Mouse (Mus musculus) bone marrow macrophage, adult 2 months (primary cell): ENCODE measurements around the gene Xcl1. TPM values are rescaled to one million over a fixed set of nuclear protein-coding genes. Genes with fewer than 3 reads are reported as not detected.

Experiments used
- H3K27ac ChIP-seq: 2 replicates; pipeline ENCODE4 v1.5.1; 2012; ENCODE audit warnings: low read depth, low read length; ENCODE audit not compliant: insufficient read depth
- H3K4me1 ChIP-seq: 2 replicates; pipeline ENCODE4 v1.6.1; 2012; ENCODE audit warnings: low read length; ENCODE audit not compliant: control insufficient read depth, insufficient read depth
- H3K4me3 ChIP-seq: 2 replicates; pipeline ENCODE4 v1.5.1; 2012; ENCODE audit warnings: mild to moderate bottlenecking, low read length, moderate library complexity; ENCODE audit not compliant: insufficient read depth
- CTCF ChIP-seq: IDR thresholded peaks from 2 replicates; pipeline ENCODE4 v1.5.1; 2012; ENCODE audit warnings: low read depth, mild to moderate bottlenecking, low read length, moderate library complexity
- POLR2A ChIP-seq: IDR thresholded peaks from 2 replicates; pipeline ENCODE4 v1.6.1; 2012; ENCODE audit warnings: mild to moderate bottlenecking, low read depth, low read length, borderline replicate concordance
- polyA plus RNA-seq: library from polyadenylated mRNA; stranded (reverse); fragments of >200 nt; gene quantifications from 2 replicates; pipeline ENCODE4 v1.2.4, GENCODE M21; 2012; ENCODE audit not compliant: missing spikeins, insufficient read depth, insufficient read length

The Xcl1 gene
- polyA plus RNA-seq, 1 experiment, result not detected

DNA sequence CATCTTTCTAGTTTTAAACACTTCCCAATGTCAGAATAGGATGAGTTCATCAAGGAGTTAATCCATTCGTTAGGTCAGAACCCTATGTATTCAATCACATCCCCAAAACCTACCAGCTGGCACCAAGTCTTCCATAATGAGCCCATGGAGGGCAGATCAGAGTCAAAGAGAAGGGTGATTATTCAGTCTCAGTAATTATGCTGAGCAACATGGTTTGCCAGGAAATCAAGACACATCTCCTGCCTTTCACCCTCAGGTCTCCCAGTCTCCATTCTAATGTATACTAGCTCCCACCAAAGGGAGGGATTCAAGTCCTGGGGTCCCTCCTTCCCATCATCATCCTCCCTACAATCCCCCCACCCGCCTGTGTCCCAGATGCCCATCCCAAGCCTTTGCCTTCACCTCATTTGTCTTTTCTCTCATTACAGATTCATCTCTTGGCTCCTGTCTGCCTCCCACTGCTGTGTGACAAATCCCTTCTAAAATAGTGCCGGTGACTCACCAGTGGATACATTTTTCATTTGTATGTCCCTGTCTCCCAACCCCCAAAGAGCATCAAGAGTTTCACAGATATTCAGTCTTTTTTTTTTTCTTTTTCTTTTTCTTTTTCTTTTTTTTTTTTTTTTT lies 8.7 kb downstream of the Xcl1 start:
- no peaks in the 10 kb centered on the region for H3K4me1 ChIP-seq
- no peak overlapping the region for H3K27ac ChIP-seq
- H3K4me3 ChIP-seq, result no peak overlapping the region
- TF ChIP-seq CTCF, result no peak
- no peak for TF ChIP-seq POLR2A

DNA sequence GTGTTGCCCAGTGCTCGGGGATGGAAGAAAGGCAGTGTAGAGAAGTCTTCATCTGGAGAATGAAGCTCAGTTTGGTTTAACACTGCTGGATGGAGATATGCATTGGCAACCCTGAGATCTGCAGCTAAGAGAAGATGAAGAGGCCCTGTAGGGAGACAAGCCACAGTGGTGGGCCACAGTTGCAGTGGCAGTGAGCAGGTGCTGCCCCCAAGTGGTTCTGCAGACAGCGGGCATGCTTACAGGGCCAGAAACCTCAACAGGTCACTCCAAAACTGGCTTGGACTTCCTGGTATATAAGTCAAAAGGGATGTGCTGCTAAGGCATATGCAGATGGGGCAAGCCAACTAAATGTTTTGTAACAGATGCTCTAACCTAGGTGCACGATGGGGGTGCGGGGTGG lies 30.3 kb downstream of the Xcl1 start:
- Histone ChIP-seq H3K4me3 (no peak overlapping the region), H3K27ac (no peak overlapping the region), H3K4me1 (no peaks in the 10 kb centered on the region)
- TF ChIP-seq CTCF (no peak), POLR2A (no peak)

DNA sequence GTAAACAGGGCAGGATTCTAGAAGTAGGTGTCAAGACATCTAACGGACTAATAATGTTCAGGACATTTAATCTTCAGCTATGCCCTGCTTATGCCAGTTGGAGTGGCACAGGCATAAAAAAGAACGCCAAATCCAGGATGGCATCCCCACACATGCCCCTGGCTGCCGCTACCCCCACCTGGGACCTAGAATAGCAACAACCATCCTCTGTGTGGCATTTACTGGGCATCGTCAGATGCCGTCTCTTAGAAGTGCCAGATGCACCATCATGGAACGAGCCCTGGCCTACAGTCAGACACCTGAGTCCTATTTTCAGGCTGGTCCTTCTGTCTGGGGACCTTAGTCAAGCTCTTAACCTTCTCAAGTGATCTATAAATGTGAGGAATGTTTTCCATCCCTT lies 34.6 kb downstream of the Xcl1 start:
- Histone ChIP-seq H3K27ac (no peak overlapping the region), H3K4me1 (no peaks in the 10 kb centered on the region), H3K4me3 (no peak overlapping the region)
- TF ChIP-seq CTCF, result no peak

DNA sequence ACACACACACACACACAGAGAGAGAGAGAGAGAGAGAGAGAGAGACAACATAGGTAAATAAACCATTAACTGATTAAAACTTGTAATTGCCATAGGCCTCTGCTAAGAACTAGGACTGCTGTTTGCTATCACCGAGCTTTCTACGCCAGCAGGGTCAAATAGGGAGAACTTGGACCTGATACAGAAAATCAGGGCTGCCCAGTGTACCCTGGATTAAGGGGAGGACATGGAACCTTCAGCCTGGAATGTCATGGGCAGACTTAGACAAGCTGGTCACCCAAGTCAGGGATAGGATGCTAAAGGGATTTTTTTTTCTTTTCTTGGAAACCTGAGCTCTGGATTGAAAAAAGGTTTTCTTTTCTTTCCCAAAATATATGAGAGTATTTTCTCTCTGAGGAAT lies 35.1 kb downstream of the Xcl1 start:
- no peak for TF ChIP-seq CTCF
- TF ChIP-seq POLR2A, result no peak
- no peaks in the 10 kb centered on the region for H3K4me1 ChIP-seq
- no peak overlapping the region for H3K4me3 ChIP-seq
- no peak overlapping the region for H3K27ac ChIP-seq

DNA sequence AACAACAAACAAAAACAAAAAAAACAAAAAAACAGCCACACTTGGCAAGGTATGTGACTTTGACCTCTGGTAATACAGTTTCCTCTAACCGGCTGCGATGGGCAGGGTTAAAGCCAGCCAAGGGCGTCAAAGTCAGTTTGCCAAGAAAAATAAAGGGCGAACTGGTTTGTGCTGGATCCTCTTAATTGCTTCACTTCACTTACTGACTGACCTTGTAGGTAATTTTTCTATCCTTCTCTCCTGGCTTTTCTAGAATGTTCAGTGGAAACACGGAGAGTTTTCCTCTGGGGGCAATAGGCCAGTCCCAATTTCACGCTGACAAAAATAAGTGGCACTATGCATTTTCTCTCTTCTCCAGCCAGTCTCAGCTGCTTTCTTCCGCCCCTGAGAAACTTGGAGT lies 35.8 kb downstream of the Xcl1 start:
- no peaks in the 10 kb centered on the region for H3K4me1 ChIP-seq
- TF ChIP-seq CTCF, result no peak
- no peak for TF ChIP-seq POLR2A
- H3K4me3 ChIP-seq, result no peak overlapping the region
- no peak overlapping the region for H3K27ac ChIP-seq

DNA sequence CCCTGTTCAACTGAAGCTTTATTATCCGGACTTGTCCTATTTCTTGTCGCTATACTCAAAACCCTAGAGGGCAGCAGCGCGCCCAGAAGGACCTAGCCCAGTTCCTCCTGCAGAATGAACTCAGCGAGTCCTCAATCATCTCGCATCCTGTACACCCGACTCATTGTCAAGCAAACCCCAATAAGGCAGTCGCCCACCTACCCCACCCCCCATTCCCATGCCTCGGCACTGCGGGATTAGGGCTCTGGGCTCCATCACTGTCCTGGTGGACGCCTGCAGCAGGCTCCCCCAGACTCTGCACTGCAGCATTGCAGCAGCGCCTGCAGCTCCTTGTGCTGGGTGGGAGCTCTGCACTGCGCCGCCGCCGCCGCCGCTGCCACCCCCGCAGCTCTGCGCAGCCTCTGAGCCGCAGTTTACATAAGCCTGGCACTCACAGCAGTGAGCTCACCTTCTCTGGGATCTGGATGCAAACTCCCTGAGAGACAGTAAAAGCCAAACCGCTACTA lies 36.4 kb downstream of the Xcl1 start:
- H3K4me1 ChIP-seq, result no peaks in the 10 kb centered on the region
- TF ChIP-seq CTCF, result peak; percentile 32; the same call in 1 of the 2 replicates
- no peak for TF ChIP-seq POLR2A
- peak overlapping the region; percentile 54 for H3K4me3 ChIP-seq
- no peak overlapping the region for H3K27ac ChIP-seq

DNA sequence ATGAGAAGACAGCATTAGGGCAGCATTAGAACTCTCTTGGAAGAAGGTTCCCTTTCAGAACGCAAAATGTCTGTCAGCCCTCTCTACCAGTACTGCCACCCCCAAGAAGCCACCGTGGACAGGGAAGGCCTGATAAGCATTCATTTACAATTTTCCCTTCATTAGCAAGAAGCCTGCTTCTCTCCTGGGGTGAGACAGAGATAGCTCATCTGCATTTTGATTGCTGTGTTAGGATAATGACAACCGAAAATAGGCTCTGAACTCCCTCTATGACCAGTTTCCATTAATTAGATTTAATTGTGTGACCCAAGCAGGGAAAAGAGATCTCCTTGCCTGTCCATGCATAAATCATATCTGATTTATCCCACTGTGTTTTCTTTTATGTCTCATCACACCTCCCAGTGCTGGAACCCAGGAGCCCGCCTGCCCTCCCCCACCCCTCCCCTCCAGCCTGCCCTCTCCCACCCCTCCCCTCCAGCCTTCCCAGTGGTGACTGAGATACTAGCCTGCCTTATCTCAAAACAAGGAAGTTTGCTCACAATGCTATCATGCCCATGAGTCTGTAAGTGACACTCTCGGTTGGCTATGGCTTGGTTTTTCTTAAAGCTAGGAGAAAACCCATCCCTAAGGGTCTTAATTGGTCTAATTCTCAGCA lies 38.0 kb downstream of the Xcl1 start:
- Histone ChIP-seq H3K27ac (no peak overlapping the region), H3K4me1 (no peaks in the 10 kb centered on the region), H3K4me3 (no peak overlapping the region)
- no peak for TF ChIP-seq POLR2A
- TF ChIP-seq CTCF, result no peak

DNA sequence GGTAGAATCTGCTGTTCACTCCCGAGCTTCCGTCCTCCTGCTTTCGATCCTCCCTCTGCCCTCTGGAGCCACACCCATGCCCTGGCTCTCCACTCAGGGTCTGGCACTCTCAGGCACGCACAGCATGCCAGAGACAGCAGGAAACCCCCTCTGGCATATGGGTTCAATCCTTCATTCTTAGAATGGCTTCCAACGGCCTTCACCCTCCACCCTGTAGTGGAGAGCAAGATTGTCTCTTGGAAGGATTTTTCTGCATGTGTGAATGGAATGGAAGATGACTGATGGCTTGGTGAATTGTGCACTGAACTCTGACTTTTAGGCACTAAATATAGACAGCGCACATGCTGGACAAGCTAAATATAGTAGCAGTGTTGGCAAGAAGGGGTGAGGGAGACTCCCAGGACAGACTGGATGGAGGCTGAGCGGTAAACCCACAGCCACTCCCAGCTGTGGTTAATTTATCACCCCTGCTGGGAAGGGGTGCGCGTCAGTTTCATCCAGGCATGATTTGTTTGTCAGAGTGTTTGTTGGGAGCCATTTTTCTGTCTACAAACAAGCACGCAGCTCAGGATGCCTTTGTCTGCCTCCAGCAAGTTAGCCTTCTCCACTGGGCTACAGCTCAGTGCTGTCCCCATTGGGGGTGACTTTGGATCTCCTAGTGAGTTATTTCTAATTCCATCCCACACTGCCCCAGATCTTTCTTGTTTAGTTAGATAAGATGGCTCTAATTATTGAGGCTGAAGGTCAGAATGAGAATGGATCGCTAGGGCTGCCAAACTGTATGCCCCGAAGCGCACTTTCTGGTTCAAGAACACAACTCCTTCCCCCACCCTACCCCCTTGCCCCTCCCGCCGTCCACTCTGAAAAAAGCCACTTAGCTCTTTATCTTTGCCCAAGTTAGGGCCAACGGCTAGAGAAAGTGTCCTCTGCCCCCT lies 38.8 kb downstream of the Xcl1 start:
- H3K27ac ChIP-seq, result no peak overlapping the region
- H3K4me3 ChIP-seq, result no peak overlapping the region
- no peaks in the 10 kb centered on the region for H3K4me1 ChIP-seq
- TF ChIP-seq POLR2A, result no peak
- no peak for TF ChIP-seq CTCF

DNA sequence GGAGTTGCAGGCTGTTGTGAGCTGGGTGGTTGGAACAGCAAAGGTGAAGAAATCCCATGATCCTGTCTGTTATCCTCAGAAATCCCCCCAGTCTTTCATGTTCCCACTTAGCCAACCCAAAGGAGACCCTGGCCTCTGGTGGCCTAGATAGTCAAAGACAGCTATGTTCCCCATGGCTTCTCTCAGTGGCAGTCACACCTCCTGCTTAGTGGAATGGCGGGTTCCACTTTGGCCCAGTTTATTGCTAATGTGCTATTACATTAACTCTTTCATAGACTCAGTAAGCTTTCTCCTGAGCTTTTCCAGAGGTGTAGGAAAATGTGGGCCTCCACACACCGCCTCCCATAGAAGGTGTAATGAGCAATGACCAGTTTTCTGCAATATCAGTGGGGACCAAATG lies 39.5 kb downstream of the Xcl1 start:
- no peaks in the 10 kb centered on the region for H3K4me1 ChIP-seq
- TF ChIP-seq CTCF (no peak), POLR2A (no peak)
- no peak overlapping the region for H3K27ac ChIP-seq
- no peak overlapping the region for H3K4me3 ChIP-seq

DNA sequence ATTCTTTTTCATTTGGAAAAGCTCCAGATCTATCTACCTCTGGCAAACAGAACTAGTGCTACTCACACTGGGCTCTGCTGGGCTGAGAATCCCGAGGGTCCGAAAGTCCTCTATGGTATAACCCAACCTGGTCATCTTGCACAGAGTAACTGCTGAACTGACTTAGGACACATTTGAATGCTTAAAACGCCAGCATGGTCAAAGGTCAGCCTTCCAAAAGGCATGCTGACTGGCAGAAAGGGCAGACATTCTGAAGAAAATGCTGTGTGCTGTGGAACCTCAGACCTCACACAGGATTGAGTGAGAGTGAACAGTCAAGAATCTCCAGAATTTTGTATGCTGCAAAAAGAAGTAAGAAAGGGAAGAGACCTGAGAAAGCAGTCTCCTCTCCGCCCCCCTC lies 45.0 kb downstream of the Xcl1 start:
- Histone ChIP-seq H3K4me1 (no peaks in the 10 kb centered on the region), H3K4me3 (no peak overlapping the region), H3K27ac (no peak overlapping the region)
- TF ChIP-seq CTCF, result no peak
- no peak for TF ChIP-seq POLR2A
